Mouse (Mus musculus): ENCODE results near the gene Hk3.

Gene Hk3

GRCm38 (mm10) chr13:55000433-55000832, 20.8 kb downstream of the Hk3 start:
- DNase-seq = peak; percentile 49

GRCm38 (mm10) chr13:54997568-54997967, 23.6 kb downstream of the Hk3 start:
- DNase-seq = no peak

DNA sequence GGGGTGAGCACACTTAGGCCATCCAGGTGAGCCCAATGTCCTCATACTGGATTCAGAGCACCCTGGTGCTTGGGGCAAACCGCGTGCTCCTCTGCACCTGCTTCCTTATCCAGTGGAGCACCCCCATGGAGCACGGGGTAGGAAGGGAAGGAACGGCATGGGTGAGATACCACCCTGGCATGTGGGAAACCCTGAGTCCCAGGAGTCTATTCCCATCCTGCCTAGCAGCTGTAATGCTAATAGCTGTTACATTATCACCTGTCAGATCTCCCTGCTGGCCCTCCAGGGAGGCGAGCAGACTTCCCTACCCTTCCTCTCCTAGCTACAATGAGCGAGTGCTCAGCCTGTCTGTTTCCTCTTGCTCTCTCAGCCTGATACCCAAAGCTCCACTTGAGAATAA, 26.0 kb downstream of the Hk3 start:
- no peak for DNase-seq

DNA sequence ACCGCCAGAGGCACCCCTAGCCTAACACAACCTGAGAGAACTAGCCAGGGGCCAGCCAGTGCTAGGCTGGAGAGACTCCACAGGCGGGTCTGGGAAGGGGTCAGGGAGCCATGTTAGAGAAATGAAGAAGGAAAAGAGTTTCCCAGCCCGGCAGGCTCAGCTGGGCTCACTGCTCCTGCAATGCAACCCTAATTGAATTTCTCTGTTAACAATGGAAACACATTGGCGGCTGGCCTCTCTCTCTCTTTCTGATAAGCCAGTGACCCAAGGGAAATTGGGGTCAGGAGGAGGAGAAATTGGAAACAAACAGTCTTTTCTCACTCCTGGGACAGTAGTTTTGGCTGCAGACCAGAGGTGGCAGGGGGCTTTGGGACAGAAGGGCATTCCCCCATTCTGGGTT, 26.6 kb downstream of the Hk3 start:
- no peak for DNase-seq

- no peak for DNase-seq
These were observed 29.0 kb downstream of the Hk3 start for GRCm38 (mm10) chr13:54992215-54992614.

- no peak for DNase-seq
These were observed 32.9 kb downstream of the Hk3 start for GRCm38 (mm10) chr13:54988181-54988760.

GRCm38 (mm10) chr13:54987405-54987804, 33.8 kb downstream of the Hk3 start:
- DNase-seq = no peak

DNA sequence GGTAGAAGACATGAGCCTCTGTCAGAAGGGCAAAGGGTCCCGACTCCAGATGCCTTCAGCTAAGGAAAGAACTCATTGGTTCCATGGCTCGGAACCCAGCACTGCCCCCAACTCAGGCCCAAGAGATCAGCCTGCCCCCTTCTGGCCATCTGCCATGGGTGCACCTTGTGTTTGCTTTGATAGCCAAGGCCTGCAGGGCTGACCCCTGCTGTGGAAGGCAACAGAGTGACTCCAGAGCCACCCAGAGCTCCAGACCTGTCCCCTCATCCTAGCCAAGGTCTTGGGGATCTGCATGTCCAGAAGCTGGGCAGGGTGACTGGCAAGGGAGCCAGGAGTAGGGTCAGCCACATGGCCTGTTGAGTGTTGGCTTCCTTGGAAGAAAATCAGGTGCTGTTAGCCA, 37.6 kb downstream of the Hk3 start:
- DNase-seq = no peak

- DNase-seq = no peak
These were observed 38.2 kb downstream of the Hk3 start for GRCm38 (mm10) chr13:54983001-54983400.

DNA sequence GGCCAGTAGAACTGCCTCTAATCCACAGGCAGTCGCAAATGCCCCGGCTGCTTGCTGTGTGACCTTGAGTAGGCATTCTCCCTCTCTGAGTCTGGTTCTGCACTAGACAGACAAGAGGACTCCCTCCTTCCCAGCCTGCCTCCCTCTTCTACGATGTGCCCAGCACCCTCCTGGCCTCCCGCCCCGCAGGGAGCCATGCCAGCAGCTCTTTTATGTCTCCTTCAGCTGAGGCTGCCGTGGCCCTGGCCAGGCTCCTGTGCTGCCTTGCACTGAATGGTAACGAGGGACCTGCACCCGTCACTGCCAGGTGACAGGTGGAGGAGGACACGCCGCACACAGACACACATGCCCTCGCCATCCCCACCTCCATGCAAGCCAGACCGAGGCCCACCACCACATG, 40.2 kb downstream of the Hk3 start:
- no peak for DNase-seq

DNA sequence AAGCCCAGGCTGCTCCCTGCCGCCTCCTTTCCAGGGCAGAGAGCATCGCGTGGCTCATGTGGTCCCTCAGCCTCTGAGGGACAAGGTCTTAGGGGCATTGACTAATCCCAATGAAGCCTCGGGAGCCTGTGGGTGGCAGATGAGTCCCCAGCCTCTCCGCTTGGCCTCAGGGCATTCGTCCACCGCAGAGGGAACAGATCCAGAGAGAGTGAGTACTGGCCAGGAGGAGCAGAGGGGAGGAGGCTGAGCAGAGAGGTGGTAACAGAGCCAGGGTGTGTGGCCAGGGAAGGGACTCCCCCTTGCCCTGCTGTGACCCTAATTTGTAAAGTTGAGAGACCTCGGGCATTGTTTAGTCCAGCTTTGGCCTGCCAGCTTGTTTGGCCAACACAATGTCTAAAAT, 42.4 kb downstream of the Hk3 start:
- DNase-seq = no peak

- no peak for DNase-seq
These were observed 45.6 kb downstream of the Hk3 start for GRCm38 (mm10) chr13:54975546-54975945.

GRCm38 (mm10) chr13:54970521-54971247, 50.5 kb downstream of the Hk3 start:
- no peak for DNase-seq

DNA sequence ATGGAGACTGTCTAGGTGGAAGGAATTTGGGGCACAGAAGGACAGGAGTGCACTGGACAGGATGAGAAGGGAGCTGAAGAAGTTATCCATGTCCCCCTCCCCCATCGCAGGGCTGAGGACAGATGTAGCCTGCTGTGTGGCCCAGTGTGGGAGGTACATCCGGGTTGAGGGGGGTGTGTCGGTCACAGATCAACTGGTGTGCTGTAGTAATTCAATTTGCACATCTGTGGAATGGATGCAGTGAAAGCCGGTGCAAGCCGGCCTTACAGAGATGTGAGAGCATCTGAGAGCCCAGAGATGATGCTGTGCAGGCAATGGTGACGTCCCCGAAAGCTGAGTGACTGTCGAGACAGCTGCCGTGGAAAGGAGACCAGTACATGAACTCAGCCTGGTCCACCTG, 51.7 kb downstream of the Hk3 start:
- DNase-seq = no peak

DNA sequence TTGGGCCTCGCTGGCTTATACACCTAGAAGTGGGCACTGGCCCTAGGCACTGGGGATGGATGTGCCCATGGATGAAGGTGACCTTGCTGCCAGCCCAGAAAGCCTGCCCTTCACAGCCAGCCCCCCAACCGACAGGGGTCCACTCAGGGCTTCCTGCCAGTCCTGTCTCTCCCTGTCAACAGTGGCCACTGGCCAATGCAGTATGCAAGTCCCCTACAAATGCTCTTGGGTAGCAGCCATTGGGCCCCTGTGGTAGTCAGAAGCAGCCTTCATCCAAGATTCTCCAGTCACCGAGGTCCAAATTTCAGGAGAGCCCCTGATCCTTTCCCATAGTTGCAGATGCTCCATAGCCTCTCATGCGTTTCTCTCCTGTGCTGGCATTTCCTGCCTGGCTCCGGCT, 52.5 kb downstream of the Hk3 start:
- DNase-seq = no peak

DNA sequence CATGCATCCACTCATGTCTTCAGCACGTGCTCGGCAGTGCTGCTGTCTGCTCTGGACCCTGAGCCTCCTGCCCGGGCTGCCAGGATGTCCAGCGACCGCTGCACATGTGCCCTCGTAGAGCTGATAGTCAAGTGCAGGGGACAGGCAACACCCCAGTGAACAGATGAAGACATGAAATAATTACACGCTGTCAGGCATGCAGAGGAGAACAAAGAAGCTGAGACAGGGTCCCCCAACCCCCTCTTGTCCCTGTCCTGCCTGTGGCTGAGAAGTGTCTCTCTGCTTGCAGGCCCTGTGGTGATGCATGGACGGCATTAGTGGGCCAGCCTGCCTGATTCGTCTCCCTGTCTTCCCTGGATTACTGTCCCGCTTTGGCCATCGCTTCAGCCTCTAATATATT, 53.7 kb downstream of the Hk3 start:
- no peak for DNase-seq

DNA sequence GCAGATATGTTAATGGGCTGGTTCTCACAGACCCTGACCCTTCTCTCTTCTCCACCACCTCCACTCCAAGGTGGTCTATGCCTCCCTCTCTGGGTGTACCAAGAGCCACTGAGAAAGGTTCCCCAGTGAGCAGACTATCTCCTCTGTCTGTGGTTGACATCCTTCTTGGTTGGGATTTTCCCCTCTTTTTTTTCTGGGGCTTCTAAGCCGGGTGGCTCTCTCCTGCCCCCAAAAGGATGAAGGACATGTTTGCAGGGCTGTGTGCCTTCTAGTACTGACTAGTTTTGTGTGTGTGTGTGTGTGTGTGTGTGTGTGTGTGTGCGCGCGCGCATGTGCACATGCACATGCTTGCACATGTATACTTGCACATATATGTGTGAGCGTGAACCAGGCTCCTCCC, 55.9 kb downstream of the Hk3 start:
- no peak for DNase-seq

GRCm38 (mm10) chr13:54960491-54960890, 60.7 kb downstream of the Hk3 start:
- DNase-seq = no peak

- DNase-seq = no peak
These were observed 61.3 kb downstream of the Hk3 start for GRCm38 (mm10) chr13:54959842-54960241.

DNA sequence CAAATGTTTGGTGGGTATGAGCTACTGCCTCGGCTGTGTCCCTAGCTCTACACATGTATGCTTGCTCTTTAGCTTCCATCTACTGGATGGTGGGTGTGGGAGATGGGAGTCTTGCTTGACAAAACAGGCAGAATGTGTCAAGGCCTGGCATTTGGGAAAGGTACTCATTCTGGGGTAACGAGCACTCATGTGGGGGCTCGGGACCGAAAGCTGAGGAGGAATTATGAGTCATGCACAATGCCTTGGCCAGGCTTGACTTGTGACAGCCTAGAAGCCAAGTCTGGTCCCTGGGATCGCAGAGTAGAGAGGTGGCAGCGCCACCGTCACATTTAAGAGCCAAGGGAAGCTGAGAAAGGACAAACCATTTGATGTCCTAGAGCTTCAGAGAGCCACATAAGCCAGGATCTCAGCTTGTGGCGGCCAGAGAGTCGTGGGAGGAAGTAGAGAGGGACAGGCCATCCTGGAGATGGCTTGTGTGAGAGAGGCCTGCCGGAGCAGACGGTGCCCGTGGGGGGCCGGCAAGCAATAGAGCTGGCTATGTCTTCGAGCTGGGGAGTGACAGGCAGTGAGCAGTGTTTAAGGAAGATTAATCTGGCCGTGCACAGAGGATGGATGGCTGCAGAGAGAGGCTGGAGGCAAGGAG, 62.0 kb downstream of the Hk3 start:
- no peak for DNase-seq

DNA sequence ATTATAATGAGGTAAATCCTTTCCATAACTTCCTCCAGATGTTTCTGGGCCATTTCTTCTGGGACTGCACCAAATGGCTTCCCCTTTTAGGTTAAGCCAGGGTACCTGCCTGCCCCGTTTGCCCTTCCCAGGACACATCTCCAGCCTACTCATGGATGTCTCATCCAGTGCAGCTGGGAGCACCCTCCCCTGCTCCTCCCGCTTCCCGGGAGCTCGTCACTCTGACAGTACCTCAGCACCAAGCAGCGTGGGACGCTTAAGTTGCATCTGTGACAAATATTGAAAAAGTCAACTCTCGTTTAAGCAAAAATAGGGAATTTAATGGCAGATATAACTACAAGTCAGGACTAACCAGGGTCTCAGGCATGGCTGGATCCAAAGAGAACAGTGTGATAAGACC, 63.9 kb downstream of the Hk3 start:
- DNase-seq = no peak

All from right cerebral cortex, postnatal 14 days (tissue).